Mouse (Mus musculus) testis, adult 2 months (tissue): ENCODE data around the gene Ltb.

ENCODE experiments used
- CTCF ChIP-seq: fragments of 200-500 bp; IDR thresholded peaks from 2 replicates; pipeline ENCODE4 v1.5.1; 2012; ENCODE audit warnings: low read depth, mild to moderate bottlenecking, inconsistent platforms, low read length, moderate library complexity; ENCODE audit not compliant: control insufficient read depth, insufficient read depth, insufficient replicate concordance
- POLR2A ChIP-seq: fragments of 200-500 bp; IDR thresholded peaks from 2 replicates; pipeline ENCODE4 v1.6.1; 2012; ENCODE audit warnings: low read depth, mild to moderate bottlenecking, inconsistent platforms, low read length, moderate library complexity; ENCODE audit not compliant: control insufficient read depth

DNA sequence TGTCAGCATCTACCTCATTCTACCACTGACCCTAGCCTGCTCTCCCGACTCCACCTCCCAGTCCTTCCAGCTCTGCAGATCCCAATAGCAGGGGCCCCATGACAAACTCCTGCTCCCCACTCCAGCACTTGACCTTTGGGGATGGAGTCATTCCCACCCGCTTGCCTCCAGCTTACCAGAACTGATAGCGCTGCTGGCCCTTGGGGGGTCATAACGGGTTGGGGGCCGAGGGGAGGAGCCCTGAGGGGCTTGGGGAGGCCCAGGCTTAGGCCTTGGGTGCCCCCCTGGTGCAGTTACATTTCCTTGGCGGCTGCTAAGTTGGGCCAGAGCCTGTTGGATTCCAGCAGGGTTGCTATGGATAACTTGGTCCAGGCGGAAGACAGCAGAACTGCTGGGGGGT is 39.6 kb upstream of the Ltb start:
- no peak for TF ChIP-seq CTCF
- no peak for TF ChIP-seq POLR2A
